Mouse (Mus musculus): ENCODE measurements around the gene Nedd4. TPM values are rescaled to one million over a fixed set of nuclear protein-coding genes. Genes with fewer than 3 reads are reported as not detected.
"Not testable (repeated sequence)": the region's sequence is repeated elsewhere in the genome, so short reads cannot be mapped to it uniquely, and the experiment has no call there.

Nedd4 gene
- polyA plus RNA-seq, 1 experiment, result 248 TPM

GRCm38 (mm10) chr9:72649781-72650180, 12.4 kb upstream of the Nedd4 start:
- DNase-seq (ENCODE audit: extremely low spot score in 1 of 2, low spot score in 1 of 2), result no peak

DNA sequence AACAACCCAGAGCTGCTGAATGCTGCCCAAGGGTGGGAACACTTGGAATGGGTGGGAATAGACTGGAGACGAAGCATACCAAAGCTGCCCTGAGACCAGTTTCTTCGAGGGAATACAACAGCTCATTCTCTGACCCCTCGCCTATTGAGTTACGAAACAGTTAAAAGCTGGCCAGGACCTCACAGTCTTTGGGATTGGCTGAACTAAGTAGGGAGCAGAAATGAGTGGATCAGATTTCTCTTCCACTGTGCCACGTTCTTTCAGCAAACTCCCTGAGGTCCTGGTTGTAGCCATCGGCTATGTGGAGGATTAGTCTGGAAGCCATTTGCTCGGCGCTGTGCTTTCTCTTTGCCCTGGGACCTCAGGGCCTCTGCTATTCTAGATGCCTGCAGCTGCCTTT, 9.2 kb upstream of the Nedd4 start:
- no peak for DNase-seq (ENCODE audit: extremely low spot score in 1 of 2, low spot score in 1 of 2)

DNA sequence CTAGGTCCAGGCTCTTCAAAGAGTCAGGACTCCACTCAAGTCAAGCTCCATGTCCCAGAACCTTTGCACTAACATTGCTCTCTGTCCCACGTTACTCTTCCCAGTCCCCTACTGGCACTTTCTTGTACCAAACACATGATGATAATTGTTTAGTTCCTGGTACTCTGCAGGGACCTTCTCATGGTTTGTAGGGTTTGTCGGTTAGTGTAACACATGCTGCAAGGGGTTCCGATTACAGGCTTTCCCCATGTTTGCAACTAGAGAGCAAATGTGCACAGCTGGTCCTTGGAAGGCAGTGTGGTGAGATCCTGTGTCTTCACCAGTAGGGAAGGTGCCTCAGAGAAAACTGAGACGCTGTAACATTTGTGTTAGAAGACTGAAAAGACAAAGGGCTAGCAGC, 8.6 kb upstream of the Nedd4 start:
- no peak for DNase-seq (ENCODE audit: extremely low spot score in 1 of 2, low spot score in 1 of 2)

DNA sequence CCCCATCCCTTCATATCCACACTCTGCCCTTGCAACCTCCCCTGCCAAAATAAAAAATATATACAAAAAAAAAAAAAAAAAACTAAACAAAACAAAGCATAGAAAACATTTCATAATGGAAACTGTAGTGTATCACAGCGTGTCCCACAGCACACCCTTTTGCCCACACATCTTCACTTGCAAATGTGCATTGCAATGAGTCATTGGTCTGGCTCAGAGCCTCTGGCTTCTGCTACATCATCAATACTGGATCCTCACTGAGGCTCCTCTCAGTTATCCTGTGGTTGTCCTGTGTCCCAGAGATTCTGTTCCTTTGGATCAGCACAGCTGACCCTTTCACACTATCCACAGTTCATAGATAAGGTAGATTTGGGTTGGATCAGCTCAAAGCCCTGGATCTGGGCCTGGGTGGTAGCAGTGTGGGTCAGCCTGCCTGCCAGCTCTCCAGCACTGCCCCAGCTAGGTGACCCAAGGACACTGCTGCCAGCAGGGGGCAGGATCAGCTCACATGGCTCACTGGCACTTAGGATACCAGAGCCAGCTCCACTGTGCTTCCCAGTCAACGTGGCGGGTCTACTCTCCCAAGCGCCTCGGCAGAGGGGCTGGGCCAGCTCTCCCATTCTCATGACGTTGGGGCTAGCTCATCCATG, 7.4 kb upstream of the Nedd4 start:
- peak in 1 of 2 experiments; percentile 57 for DNase-seq (ENCODE audit: extremely low spot score in 1 of 2, low spot score in 1 of 2)

DNA sequence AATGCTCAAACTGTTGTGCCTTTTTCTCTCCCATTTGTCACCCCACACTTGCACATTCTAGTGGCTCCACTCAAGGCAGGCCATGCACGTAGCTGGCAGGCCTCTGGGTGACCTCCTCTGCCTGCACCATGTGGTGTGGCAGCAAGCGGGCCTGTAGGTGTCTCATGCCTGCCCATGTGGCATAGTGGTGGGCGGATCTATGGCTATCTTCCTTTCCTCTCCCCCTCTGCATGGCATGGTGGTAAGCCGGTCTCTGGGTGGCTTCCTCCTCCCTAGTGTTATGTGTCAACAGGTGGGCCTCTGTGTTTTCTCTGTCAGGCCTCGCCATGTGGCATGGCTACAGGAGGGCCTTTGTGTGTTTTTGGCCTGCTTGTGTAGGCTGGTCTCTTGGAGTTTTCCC, 6.5 kb upstream of the Nedd4 start:
- DNase-seq (ENCODE audit: extremely low spot score in 1 of 2, low spot score in 1 of 2), result no peak

DNA sequence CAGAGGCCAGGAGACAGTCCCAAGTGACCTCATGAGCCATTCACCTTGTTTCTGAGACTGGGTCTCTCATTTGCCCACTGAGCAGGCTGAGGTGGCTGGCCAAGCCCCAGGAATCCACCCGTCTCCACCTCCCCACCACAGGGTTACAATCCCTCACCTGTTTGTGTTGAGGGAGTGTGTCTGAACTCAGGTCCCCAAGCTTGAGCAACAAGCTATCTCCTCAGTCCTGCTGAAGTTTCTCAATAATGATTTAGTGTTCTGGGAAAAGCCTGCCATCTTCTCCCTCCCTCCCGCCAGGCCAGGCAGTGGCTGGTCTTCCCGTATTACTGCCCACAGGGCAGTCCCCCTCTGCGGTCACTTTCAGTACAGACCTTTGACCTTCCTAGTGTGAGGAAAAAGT, 5.7 kb upstream of the Nedd4 start:
- no peak for DNase-seq (ENCODE audit: extremely low spot score in 1 of 2, low spot score in 1 of 2)

GRCm38 (mm10) chr9:72656940-72657339, 5.2 kb upstream of the Nedd4 start:
- DNase-seq (ENCODE audit: extremely low spot score in 1 of 2, low spot score in 1 of 2), result no peak

- no peak for DNase-seq (ENCODE audit: extremely low spot score in 1 of 2, low spot score in 1 of 2)
Observed at GRCm38 (mm10) chr9:72657694-72658093, 4.5 kb upstream of the Nedd4 start.

GRCm38 (mm10) chr9:72660139-72660538, 2.0 kb upstream of the Nedd4 start:
- DNase-seq (ENCODE audit: extremely low spot score in 1 of 2, low spot score in 1 of 2), result no peak

- DNase-seq (ENCODE audit: extremely low spot score in 1 of 2, low spot score in 1 of 2), result no peak
Observed at GRCm38 (mm10) chr9:72660911-72661310, 1.2 kb upstream of the Nedd4 start.

GRCm38 (mm10) chr9:72661561-72661894, 618 bp upstream of the Nedd4 start:
- DNase-seq (ENCODE audit: extremely low spot score in 1 of 2, low spot score in 1 of 2), result no peak

GRCm38 (mm10) chr9:72662691-72663533, 766 bp downstream of the Nedd4 start:
- DNase-seq (ENCODE audit: extremely low spot score in 1 of 2, low spot score in 1 of 2), result peak; percentile 60 to 75

- DNase-seq (ENCODE audit: extremely low spot score in 1 of 2, low spot score in 1 of 2), result no peak
Observed at GRCm38 (mm10) chr9:72663534-72663918, 1.4 kb downstream of the Nedd4 start.

DNA sequence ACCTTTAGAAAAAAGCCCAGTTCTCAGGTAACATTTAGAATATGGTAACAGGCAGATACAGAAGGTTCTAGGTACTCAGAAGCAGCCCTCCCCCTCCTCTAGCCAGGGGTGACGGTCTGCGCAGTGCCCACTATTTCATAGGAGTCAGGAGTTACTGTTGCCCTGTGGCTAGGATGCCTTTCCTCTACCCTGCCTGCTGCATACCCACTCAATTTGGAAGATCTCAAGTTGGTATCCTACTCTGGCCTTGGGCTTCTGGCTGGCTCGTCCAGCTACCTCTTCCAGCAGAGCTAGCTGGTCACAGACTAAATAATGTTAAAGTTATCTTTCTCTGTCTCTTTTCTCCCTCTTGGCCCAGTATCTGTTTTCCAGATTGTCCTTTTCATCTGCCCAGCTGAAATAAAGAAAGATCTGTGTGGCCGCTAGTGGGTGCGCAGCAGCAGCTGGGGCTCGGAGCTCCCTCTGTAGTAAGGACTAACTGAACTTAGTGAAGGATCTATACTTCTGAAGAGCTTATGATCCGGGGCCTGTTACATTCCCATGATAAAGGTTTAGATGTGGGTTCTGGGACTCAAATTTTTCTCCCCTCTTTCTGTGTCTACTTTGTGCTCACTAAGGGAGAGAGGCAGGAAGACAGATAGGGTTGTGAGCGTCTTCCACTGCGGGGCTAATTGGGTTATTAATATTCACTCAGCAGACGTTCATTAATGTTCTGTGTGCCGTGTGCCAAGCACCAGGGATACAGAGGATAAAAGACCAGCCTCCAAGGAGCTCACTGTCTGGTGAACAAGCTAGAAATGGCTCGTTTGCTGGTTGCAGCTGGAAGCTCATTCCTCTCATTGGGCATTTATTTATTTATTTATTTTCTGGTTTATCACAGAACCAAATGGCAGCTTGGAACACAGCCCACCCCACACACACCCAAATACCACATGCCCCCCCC, 2.5 kb downstream of the Nedd4 start:
- DNase-seq (ENCODE audit: extremely low spot score in 1 of 2, low spot score in 1 of 2), result peak in 1 of 2 experiments; percentile 57

GRCm38 (mm10) chr9:72665517-72665916, 3.4 kb downstream of the Nedd4 start:
- DNase-seq (ENCODE audit: extremely low spot score in 1 of 2, low spot score in 1 of 2), result no peak

DNA sequence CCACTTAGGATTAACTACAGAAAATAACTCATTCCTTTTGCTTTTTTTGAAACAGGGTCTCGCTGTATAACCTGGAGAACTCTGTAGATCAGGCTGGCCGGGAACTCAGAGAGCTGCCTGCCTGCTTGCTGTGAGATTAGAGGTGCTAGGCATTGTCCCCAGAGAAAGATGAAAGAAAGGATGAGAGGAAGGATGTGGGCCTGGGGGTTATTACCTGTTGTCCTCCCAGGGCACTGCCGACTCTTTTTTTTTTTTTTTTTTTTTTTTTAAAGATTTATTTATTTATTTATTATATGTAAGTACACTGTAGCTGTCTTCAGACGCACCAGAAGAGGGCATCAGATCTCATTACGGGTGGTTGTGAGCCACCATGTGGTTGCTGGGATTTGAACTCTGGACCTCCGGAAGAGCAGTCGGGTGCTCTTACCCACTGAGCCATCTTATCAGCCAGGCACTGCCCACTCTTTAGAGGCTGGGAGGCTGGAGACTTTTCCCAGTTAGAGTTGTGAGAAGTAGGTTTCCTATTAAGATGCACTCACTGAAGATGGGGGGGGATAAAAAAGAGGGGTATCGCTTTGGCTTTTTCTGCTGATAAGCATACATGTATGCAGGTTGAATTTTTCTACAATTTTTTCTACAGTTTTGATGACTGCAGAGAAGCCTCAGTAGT, 4.3 kb downstream of the Nedd4 start:
- DNase-seq (ENCODE audit: extremely low spot score in 1 of 2, low spot score in 1 of 2), result not testable (repeated sequence)

DNA sequence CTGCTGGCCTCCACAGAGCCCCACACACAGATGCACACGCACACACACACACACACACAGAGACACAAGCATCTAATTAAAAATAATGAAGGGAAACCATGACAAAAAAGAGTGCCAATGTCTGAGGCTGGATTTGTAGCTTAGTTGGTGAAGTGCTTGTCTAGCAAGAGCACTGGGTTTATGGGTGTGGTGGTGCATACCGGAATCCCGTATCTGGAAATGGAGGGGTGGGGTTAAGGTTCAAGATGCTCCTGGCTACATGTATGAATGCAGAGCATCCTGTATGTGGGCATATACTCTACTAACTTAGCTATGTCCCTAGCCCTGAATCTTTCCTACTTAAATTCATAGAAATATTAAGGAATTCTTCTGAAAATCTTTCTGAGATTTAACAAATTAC, 5.0 kb downstream of the Nedd4 start:
- DNase-seq (ENCODE audit: extremely low spot score in 1 of 2, low spot score in 1 of 2), result no peak

DNA sequence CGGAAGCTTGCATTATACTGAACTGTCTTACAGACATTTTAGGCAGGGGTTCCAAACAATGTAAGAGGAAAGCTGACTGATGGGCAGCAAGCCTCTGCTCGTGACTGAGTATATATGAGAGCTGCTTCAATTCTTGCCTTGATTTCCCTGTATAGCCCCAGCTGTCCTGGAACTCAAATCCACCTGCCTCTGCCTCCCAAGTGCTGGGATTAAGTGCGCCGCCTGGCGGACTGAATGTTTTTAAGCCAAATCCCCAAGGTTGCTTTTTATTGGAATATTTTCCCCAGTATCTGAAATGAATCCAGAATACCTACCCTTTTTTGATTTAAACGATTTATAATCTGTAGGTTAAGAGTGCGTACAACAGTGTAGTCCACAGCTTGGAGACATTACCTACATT, 7.2 kb downstream of the Nedd4 start:
- DNase-seq (ENCODE audit: extremely low spot score in 1 of 2, low spot score in 1 of 2), result no peak

DNA sequence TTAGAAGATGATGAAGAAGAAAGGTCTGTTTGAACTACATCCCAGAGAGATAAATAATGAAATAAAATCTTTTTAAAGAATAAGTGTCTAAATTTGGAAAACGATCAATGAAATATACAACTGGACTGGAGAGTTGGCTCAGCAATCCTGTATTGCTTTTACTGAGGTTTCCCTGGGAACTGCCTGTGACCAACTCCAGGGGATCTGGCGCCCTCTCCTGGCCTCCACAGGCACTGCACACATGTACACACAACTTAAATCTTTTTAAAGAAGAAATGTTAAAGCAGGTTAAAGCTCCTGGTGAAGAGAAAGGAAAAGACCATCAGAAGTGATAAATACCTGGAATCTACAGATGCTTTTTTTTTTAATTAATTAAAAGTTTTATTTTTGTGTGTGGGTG, 10.2 kb downstream of the Nedd4 start:
- peak in 1 of 2 experiments; percentile 92 for DNase-seq (ENCODE audit: extremely low spot score in 1 of 2, low spot score in 1 of 2)

DNA sequence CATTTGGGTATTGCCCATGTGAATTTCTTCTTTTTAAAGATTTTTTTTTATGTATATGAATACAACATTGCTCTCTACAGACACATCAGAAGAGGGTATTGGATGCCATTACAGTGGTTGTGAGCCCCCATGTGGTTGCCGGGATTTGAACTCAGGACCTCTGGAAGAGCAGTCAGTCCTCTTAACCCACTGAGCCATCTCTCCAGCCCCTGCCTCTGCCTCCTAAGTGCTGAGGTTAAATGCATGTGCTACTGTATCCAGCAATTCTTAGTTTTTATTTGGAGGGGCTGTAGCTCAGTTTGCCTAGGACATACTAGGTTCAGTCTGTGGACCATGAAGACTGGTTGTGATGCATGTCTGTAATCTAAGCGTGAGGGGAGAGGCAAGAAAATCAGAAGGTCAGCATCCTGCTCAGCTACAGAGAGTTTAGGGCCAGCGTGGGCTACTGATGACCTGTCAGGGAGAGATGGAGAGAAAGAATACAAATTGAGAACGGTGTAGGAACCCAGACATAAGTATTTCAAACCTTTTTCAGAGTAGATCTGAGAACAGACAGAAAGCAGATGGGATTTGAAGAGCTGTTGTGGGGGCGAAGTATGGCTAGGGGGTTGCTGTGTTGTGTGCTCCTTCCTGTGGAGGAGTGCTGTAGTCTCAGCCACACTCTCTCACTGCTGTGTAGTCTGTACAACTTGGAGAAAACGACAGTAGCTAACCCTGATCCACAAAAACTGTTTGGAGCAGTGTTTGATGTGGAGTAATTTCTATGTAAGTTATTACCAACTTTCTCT, 13.0 kb downstream of the Nedd4 start:
- peak in 1 of 2 experiments; percentile 65 for DNase-seq (ENCODE audit: extremely low spot score in 1 of 2, low spot score in 1 of 2)

Data from frontal cortex, adult 2 months (tissue).